Mouse (Mus musculus) intestine, embryonic 15.5 days (tissue): ENCODE measurements around the gene Rhbdf2. TPM values are rescaled to one million over a fixed set of nuclear protein-coding genes. Genes with fewer than 3 reads are reported as not detected.
A peak's percentile ranks its signal among the peaks of the same experiment; 100 is the strongest.

Experiments
- ATAC-seq: fragments of 200-750 bp; cut with Nextera tagmentation; 2 replicates; pipeline ENCODE4 v1.8.0; 2017; ENCODE audit warnings: moderate TSS enrichment, moderate library complexity
- H3K27ac ChIP-seq: fragments of 300-500 bp; sonication (generic); 2 replicates; pipeline ENCODE4 v1.5.1; 2015; ENCODE audit warnings: mild to moderate bottlenecking, inconsistent platforms
- H3K27me3 ChIP-seq: fragments of 300-500 bp; sonication (generic); replicated peaks from 2 replicates; pipeline ENCODE4 v1.6.1; 2015; ENCODE audit warnings: inconsistent platforms
- H3K36me3 ChIP-seq: fragments of 300-500 bp; sonication (generic); 2 replicates; pipeline ENCODE4 v1.6.1; 2015; ENCODE audit warnings: inconsistent platforms
- H3K4me1 ChIP-seq: fragments of 300-500 bp; sonication (generic); replicated peaks from 2 replicates; pipeline ENCODE4 v1.6.1; 2015; ENCODE audit warnings: inconsistent platforms
- H3K4me2 ChIP-seq: fragments of 300-500 bp; sonication (generic); replicated peaks from 2 replicates; pipeline ENCODE4 v1.6.1; 2015; ENCODE audit warnings: mild to moderate bottlenecking, inconsistent platforms
- H3K4me3 ChIP-seq: fragments of 300-500 bp; sonication (generic); replicated peaks from 2 replicates; pipeline ENCODE4 v1.5.1; 2015; ENCODE audit warnings: inconsistent platforms
- H3K9ac ChIP-seq: fragments of 300-500 bp; sonication (generic); 2 replicates; pipeline ENCODE4 v1.6.1; 2015; ENCODE audit warnings: inconsistent platforms
- H3K9me3 ChIP-seq: fragments of 300-500 bp; sonication (generic); 2 replicates; pipeline ENCODE4 v1.6.1; 2016; ENCODE audit warnings: inconsistent platforms
- WGBS: fragments of 180-500 bp; shearing (Covaris S2); methylation state at CpG from one replicate; pipeline ENCODE4 v1.1.7; 2015; 5-methylcytosine and 5-hydroxymethylcytosine counted together
- polyA plus RNA-seq: library from polyadenylated mRNA; unstranded; fragments of >200 nt; fragmentation: Nextera tagmentation; extraction: Ambion mirVana; gene quantifications from 2 replicates; pipeline ENCODE4 v1.2.1, GENCODE M21; 2015

Gene Rhbdf2
- polyA plus RNA-seq, 1 experiment from 2014 or later: 8.4 TPM

DNA sequence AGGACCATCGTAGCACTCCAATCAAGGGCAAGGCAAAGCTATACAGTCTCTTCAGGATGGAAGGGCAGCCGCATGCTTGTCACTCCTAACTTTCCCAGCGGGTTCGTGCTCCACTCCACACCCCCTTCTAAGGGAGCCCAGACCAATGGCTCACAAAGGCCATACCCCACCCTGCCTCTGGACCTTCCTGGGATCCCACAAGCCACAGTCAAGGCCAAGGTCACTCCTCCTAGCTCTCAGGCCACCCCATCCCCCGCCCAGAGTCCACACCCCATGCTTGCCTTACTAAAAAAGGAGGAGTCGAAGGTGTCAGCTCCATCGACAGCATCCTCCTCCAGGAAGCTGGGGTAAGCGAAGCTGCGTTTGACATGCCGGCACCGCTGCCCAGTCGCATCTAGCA, 22.7 kb downstream of the Rhbdf2 start:
- Histone ChIP-seq H3K4me3 (no peak overlapping the region), H3K9me3 (no peaks in the 10 kb centered on the region), H3K4me1 (no peaks in the 10 kb centered on the region), H3K27ac (no peak overlapping the region), H3K36me3 (0 out of 2 replicates have a peak, but pooled peaks cover 4% of the 10 kb centered on the region), H3K9ac (no peak overlapping the region), H3K27me3 (no peaks in the 10 kb centered on the region), H3K4me2 (no peak overlapping the region)
- 85% methylated on average over 12 of the region's 12 CpGs for WGBS
- ATAC-seq: no peak

DNA sequence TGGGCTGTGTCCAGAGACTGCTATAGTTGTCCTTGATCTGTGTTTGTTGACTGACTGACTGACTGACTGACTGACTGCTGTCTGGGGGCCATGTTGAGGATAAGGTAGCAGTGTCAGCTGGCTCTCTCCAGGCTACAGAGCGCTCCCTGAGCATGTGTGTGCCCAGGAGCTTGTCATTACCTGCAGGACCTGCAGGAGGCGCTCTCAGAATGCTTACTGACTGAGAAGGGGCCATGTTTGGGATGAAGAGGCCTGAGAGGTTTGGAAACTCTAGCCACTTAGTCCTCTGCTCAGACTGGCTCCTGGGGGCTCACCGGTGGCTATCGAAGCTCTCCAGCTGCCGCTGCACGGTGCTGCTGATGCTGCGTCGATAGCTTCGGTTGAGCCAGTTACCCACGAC, 23.5 kb downstream of the Rhbdf2 start:
- no peaks in the 10 kb centered on the region for H3K4me1 ChIP-seq
- H3K9me3 ChIP-seq: no peaks in the 10 kb centered on the region
- no peak overlapping the region for H3K4me2 ChIP-seq
- no peaks in the 10 kb centered on the region for H3K27me3 ChIP-seq
- H3K9ac ChIP-seq: no peak overlapping the region
- WGBS: 90% methylated on average over 10 of the region's 10 CpGs
- no peak overlapping the region for H3K4me3 ChIP-seq
- H3K36me3 ChIP-seq: 0 out of 2 replicates have a peak, but pooled peaks cover 6% of the 10 kb centered on the region
- no peak for ATAC-seq
- H3K27ac ChIP-seq: no peak overlapping the region

GRCm38 (mm10) chr11:116602043-116602442, 24.8 kb downstream of the Rhbdf2 start:
- Histone ChIP-seq H3K4me3 (no peak overlapping the region), H3K9ac (no peak overlapping the region), H3K4me2 (no peak overlapping the region), H3K36me3 (0 out of 2 replicates have a peak, but pooled peaks cover 6% of the 10 kb centered on the region), H3K9me3 (no peaks in the 10 kb centered on the region), H3K4me1 (no peaks in the 10 kb centered on the region), H3K27ac (no peak overlapping the region), H3K27me3 (no peaks in the 10 kb centered on the region)
- ATAC-seq: no peak
- 92% methylated on average over 8 of the region's 8 CpGs for WGBS

- WGBS: 97% methylated on average over 8 of the region's 8 CpGs
- no peak overlapping the region for H3K9ac ChIP-seq
- no peaks in the 10 kb centered on the region for H3K4me1 ChIP-seq
- ATAC-seq: no peak
- no peak overlapping the region for H3K4me2 ChIP-seq
- no peak overlapping the region for H3K4me3 ChIP-seq
- H3K9me3 ChIP-seq: no peaks in the 10 kb centered on the region
- no peaks in the 10 kb centered on the region for H3K27me3 ChIP-seq
- H3K36me3 ChIP-seq: 0 out of 2 replicates have a peak, but pooled peaks cover 6% of the 10 kb centered on the region
- H3K27ac ChIP-seq: no peak overlapping the region
These were observed 25.7 kb downstream of the Rhbdf2 start for GRCm38 (mm10) chr11:116601166-116601565.

DNA sequence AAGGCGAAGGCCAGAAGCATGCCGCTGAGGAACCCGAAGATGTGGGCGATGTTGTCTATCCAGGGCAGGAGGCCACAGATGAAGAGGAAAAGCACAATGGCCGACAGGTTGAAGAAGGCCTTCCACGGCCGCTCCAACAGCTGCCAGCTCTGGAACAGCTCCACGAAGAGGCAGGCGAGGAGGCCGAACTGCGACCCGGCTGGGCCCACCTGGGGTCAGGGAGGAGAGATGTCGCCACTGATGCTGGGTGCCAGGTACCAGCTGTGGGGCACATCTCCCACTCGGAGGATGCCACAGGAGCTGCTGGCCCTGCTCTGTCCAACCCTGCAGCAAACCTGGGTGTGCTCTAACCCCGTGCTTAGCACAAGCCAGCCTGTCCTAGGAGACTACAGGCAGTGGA, 27.6 kb downstream of the Rhbdf2 start:
- no peak overlapping the region for H3K9ac ChIP-seq
- H3K27ac ChIP-seq: no peak overlapping the region
- no peak overlapping the region for H3K4me2 ChIP-seq
- 0 out of 2 replicates have a peak, but pooled peaks cover 6% of the 10 kb centered on the region for H3K36me3 ChIP-seq
- no peak overlapping the region for H3K4me3 ChIP-seq
- H3K9me3 ChIP-seq: no peaks in the 10 kb centered on the region
- WGBS: 95% methylated on average over 15 of the region's 15 CpGs
- no peak for ATAC-seq
- H3K27me3 ChIP-seq: no peaks in the 10 kb centered on the region
- H3K4me1 ChIP-seq: no peaks in the 10 kb centered on the region

- H3K9ac ChIP-seq: no peak overlapping the region
- H3K4me2 ChIP-seq: no peak overlapping the region
- H3K4me3 ChIP-seq: no peak overlapping the region
- no peak overlapping the region for H3K27ac ChIP-seq
- no peak for ATAC-seq
- 85% methylated on average over 8 of the region's 8 CpGs for WGBS
- H3K27me3 ChIP-seq: no peaks in the 10 kb centered on the region
- H3K9me3 ChIP-seq: no peaks in the 10 kb centered on the region
- H3K36me3 ChIP-seq: 0 out of 2 replicates have a peak, but pooled peaks cover 2% of the 10 kb centered on the region
- H3K4me1 ChIP-seq: no peaks in the 10 kb centered on the region
These were observed 28.6 kb downstream of the Rhbdf2 start for GRCm38 (mm10) chr11:116598193-116598592.

GRCm38 (mm10) chr11:116596766-116597165, 30.1 kb downstream of the Rhbdf2 start:
- no peaks in the 10 kb centered on the region for H3K9me3 ChIP-seq
- WGBS: 88% methylated on average over 19 of the region's 19 CpGs
- H3K4me3 ChIP-seq: no peak overlapping the region
- no peaks in the 10 kb centered on the region for H3K27me3 ChIP-seq
- H3K27ac ChIP-seq: no peak overlapping the region
- H3K4me2 ChIP-seq: no peak overlapping the region
- H3K9ac ChIP-seq: no peak overlapping the region
- 0 out of 2 replicates have a peak, but pooled peaks cover 2% of the 10 kb centered on the region for H3K36me3 ChIP-seq
- no peaks in the 10 kb centered on the region for H3K4me1 ChIP-seq
- ATAC-seq: no peak

DNA sequence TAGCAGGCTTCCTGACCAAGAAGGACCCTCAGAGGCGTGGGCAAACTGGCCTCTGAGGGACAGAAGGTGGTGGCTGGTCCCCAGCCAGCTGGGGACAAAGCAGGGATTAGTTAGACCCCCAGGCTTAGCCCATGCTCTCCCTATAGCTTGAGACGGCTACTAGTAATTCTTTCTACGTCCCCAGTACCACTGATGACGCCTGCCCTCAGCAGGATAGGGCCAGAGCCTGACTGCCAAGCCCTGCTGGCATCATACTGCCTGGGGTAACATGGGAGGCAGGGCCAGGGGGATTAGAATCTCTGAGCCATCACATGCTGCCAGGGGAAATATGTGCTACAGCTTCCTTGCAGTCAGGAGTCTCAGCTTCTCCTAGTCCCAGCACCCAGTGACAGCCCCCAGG, 33.5 kb downstream of the Rhbdf2 start:
- H3K9me3 ChIP-seq: no peaks in the 10 kb centered on the region
- WGBS: 86% methylated on average over 4 of the region's 4 CpGs
- H3K27me3 ChIP-seq: no peaks in the 10 kb centered on the region
- H3K4me2 ChIP-seq: no peak overlapping the region
- no peaks in the 10 kb centered on the region for H3K36me3 ChIP-seq
- ATAC-seq: no peak
- no peak overlapping the region for H3K4me3 ChIP-seq
- H3K4me1 ChIP-seq: no peaks in the 10 kb centered on the region
- H3K9ac ChIP-seq: no peak overlapping the region
- H3K27ac ChIP-seq: no peak overlapping the region

DNA sequence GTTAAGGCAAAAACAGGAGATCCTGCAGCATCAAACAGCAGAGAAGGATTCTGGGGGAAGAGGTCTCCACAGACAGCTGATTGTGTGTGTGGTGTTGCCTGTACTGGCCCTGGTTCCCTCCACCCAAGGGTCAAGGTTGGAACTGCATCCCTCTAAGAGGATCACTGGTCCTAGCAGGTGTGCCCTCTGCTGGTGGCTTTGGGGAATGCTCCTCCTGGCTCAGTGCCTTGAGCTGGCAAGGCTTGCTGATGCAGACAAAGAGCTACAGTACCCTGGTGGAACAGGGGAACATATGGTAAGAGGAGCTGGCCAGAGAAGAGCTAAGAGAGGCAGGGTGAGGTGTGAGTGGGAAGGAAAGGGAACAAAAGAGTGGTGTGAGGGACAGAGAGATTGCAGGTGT, 34.4 kb downstream of the Rhbdf2 start:
- ATAC-seq: peak; percentile 67
- H3K9me3 ChIP-seq: no peaks in the 10 kb centered on the region
- H3K36me3 ChIP-seq: no peaks in the 10 kb centered on the region
- H3K27me3 ChIP-seq: no peaks in the 10 kb centered on the region
- H3K4me2 ChIP-seq: no peak overlapping the region
- H3K4me1 ChIP-seq: no peaks in the 10 kb centered on the region
- H3K27ac ChIP-seq: no peak overlapping the region
- H3K4me3 ChIP-seq: no peak overlapping the region
- no peak overlapping the region for H3K9ac ChIP-seq

- 73% methylated on average over 4 of the region's 4 CpGs for whole genome bisulfite sequencing
- Histone ChIP-seq H3K4me1 (no peaks in the 10 kb centered on the region), H3K4me3 (no peak overlapping the region), H3K27me3 (no peaks in the 10 kb centered on the region), H3K9ac (no peak overlapping the region), H3K9me3 (no peaks in the 10 kb centered on the region), H3K4me2 (no peak overlapping the region), H3K36me3 (no peaks in the 10 kb centered on the region), H3K27ac (no peak overlapping the region)
- no peak for ATAC-seq
These were observed 35.2 kb downstream of the Rhbdf2 start for GRCm38 (mm10) chr11:116591621-116592020.

GRCm38 (mm10) chr11:116589574-116589973, 37.2 kb downstream of the Rhbdf2 start:
- Histone ChIP-seq H3K4me1 (no peaks in the 10 kb centered on the region), H3K27me3 (no peaks in the 10 kb centered on the region), H3K27ac (no peak overlapping the region), H3K4me3 (no peak overlapping the region), H3K9me3 (no peaks in the 10 kb centered on the region), H3K36me3 (no peaks in the 10 kb centered on the region), H3K4me2 (no peak overlapping the region), H3K9ac (no peak overlapping the region)
- no peak for ATAC-seq
- 65% methylated on average over 8 of the region's 8 CpGs for WGBS

GRCm38 (mm10) chr11:116589020-116589531, 37.7 kb downstream of the Rhbdf2 start:
- Histone ChIP-seq H3K27me3 (no peaks in the 10 kb centered on the region), H3K9me3 (no peaks in the 10 kb centered on the region), H3K27ac (no peak overlapping the region), H3K4me2 (no peak overlapping the region), H3K9ac (no peak overlapping the region), H3K4me3 (no peak overlapping the region), H3K36me3 (no peaks in the 10 kb centered on the region), H3K4me1 (no peaks in the 10 kb centered on the region)
- ATAC-seq: no peak
- 34% methylated on average over 14 of the region's 14 CpGs for WGBS

DNA sequence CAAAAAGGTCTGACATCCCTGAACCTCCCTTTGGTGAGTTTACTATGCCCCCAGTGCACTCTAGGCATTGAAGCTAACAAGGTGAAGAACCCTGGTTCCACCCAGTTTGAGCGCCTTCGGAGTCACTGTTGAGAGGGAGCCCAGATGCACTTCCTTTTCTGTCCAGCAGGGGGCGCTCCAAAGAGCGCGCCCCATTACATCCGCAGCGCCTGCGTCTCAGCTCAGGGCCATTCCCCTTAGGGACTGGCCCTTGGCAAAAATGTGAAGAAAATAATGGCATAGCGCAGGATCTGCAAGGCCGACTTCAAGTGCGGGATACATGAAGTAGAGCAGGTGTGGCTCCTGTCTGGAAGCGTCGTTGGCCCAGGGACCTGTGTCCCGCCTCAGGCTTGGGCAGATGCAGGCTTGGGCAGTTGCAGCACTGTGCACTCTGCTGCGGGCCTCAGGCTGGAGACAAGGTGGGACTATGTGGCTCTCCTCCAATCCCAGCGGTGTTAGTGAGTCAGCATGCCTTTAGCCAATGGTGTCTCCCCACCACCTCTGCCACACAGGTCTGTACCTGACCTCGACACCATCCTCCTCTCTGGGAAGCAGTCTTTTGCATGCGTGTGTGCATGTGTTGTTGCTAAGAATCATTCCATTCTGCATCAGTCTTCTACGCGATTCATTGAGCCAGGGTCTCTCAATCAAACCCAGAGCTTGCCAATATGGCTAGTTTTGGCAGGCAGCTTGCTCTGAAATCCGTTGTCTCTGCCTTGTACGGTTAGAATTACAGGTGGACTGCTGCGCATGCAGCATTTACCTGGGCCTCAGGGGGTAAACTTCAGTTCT, 39.8 kb downstream of the Rhbdf2 start:
- H3K27me3 ChIP-seq: no peaks in the 10 kb centered on the region
- no peak overlapping the region for H3K4me3 ChIP-seq
- no peaks in the 10 kb centered on the region for H3K9me3 ChIP-seq
- H3K9ac ChIP-seq: no peak overlapping the region
- WGBS: 22% methylated on average over 23 of the region's 23 CpGs
- 0 out of 2 replicates have a peak overlapping the region, but pooled peaks have one; percentile 2 for H3K4me2 ChIP-seq
- no peaks in the 10 kb centered on the region for H3K4me1 ChIP-seq
- H3K36me3 ChIP-seq: no peaks in the 10 kb centered on the region
- ATAC-seq: peak; percentile 83
- no peak overlapping the region for H3K27ac ChIP-seq
